Mouse (Mus musculus): ENCODE measurements at regions not wholly inside any gene's neighbourhood (a gene's known extent, or its start where the extent isn't known, plus 50 kb on each side); places are given as distances from the start of the nearest gene placed in this dataset.

GRCm38 (mm10) chr15:60534701-60535100 lies 318.9 kb downstream of the Fam84b start:
- H3K27me3 ChIP-seq: no peaks in the 10 kb centered on the region
- 87% methylated on average over 9 of the region's 9 CpGs for WGBS
- ATAC-seq (ENCODE audit: insufficient number of reproducible peaks, insufficient read depth, low FRiP score, low TSS enrichment, low read depth): no peak
- H3K4me1 ChIP-seq (replicated peaks): no peaks in the 10 kb centered on the region
- no peak overlapping the region for H3K9ac ChIP-seq (replicated peaks)
- no peak overlapping the region for H3K27ac ChIP-seq
- H3K9me3 ChIP-seq: no peaks in the 10 kb centered on the region
- H3K4me3 ChIP-seq (replicated peaks): no peak overlapping the region
- H3K36me3 ChIP-seq: no peaks in the 10 kb centered on the region
- H3K4me2 ChIP-seq: no peak overlapping the region

- Histone ChIP-seq H3K9me3 (no peaks in the 10 kb centered on the region), H3K27me3 (no peaks in the 10 kb centered on the region), H3K4me3 (replicated peaks) (no peak overlapping the region), H3K36me3 (no peaks in the 10 kb centered on the region), H3K27ac (no peak overlapping the region), H3K9ac (replicated peaks) (no peak overlapping the region), H3K4me2 (no peak overlapping the region), H3K4me1 (replicated peaks) (no peaks in the 10 kb centered on the region)
- ATAC-seq (ENCODE audit: insufficient number of reproducible peaks, insufficient read depth, low FRiP score, low TSS enrichment, low read depth): no peak
- WGBS: 89% methylated on average over 2 of the region's 2 CpGs
Observed at GRCm38 (mm10) chr15:60516810-60517209, 336.8 kb downstream of the Fam84b start.

- Histone ChIP-seq H3K4me2 (no peak overlapping the region), H3K36me3 (no peaks in the 10 kb centered on the region), H3K27ac (no peak overlapping the region), H3K4me1 (replicated peaks) (no peaks in the 10 kb centered on the region), H3K9ac (replicated peaks) (no peak overlapping the region), H3K9me3 (no peaks in the 10 kb centered on the region), H3K27me3 (no peaks in the 10 kb centered on the region), H3K4me3 (replicated peaks) (no peak overlapping the region)
- WGBS: 63% methylated on average over 4 of the region's 4 CpGs
- no peak for ATAC-seq (ENCODE audit: insufficient number of reproducible peaks, insufficient read depth, low FRiP score, low TSS enrichment, low read depth)
Observed at GRCm38 (mm10) chr15:60476755-60477310, 376.7 kb downstream of the Fam84b start.

GRCm38 (mm10) chr15:60475086-60475485 lies 378.5 kb downstream of the Fam84b start:
- Histone ChIP-seq H3K9me3 (no peaks in the 10 kb centered on the region), H3K9ac (replicated peaks) (no peak overlapping the region), H3K36me3 (no peaks in the 10 kb centered on the region), H3K4me1 (replicated peaks) (no peaks in the 10 kb centered on the region), H3K27me3 (no peaks in the 10 kb centered on the region), H3K27ac (no peak overlapping the region), H3K4me2 (no peak overlapping the region), H3K4me3 (replicated peaks) (no peak overlapping the region)
- ATAC-seq (ENCODE audit: insufficient number of reproducible peaks, insufficient read depth, low FRiP score, low TSS enrichment, low read depth): no peak
- 49% methylated on average over 3 of the region's 3 CpGs for WGBS

- Histone ChIP-seq H3K4me1 (replicated peaks) (no peaks in the 10 kb centered on the region), H3K4me2 (no peak overlapping the region), H3K4me3 (replicated peaks) (no peak overlapping the region), H3K9me3 (no peaks in the 10 kb centered on the region), H3K9ac (replicated peaks) (no peak overlapping the region), H3K27me3 (no peaks in the 10 kb centered on the region), H3K36me3 (no peaks in the 10 kb centered on the region), H3K27ac (no peak overlapping the region)
- WGBS: 69% methylated on average over 1 of the region's 1 CpGs
- ATAC-seq (ENCODE audit: insufficient number of reproducible peaks, insufficient read depth, low FRiP score, low TSS enrichment, low read depth): no peak
Observed at GRCm38 (mm10) chr15:60431916-60432315, 415.5 kb upstream of the 4933412E24Rik start.

GRCm38 (mm10) chr15:60419081-60419480 lies 402.7 kb upstream of the 4933412E24Rik start:
- WGBS: 72% methylated on average over 1 of the region's 1 CpGs

GRCm38 (mm10) chr15:60392267-60392666 lies 375.9 kb upstream of the 4933412E24Rik start:
- ATAC-seq (ENCODE audit: insufficient number of reproducible peaks, insufficient read depth, low FRiP score, low TSS enrichment, low read depth): no peak
- WGBS: 78% methylated on average over 7 of the region's 7 CpGs
- H3K4me3 ChIP-seq (replicated peaks): no peak overlapping the region

More at GRCm38 (mm10) chr15:60419081-60419480, 402.7 kb upstream of the 4933412E24Rik start:
- Histone ChIP-seq H3K27me3 (no peaks in the 10 kb centered on the region), H3K27ac (no peak overlapping the region), H3K4me1 (replicated peaks) (no peaks in the 10 kb centered on the region), H3K9ac (replicated peaks) (no peak overlapping the region), H3K36me3 (no peaks in the 10 kb centered on the region), H3K9me3 (no peaks in the 10 kb centered on the region), H3K4me2 (no peak overlapping the region), H3K4me3 (replicated peaks) (no peak overlapping the region)
- no peak for ATAC-seq (ENCODE audit: insufficient number of reproducible peaks, insufficient read depth, low FRiP score, low TSS enrichment, low read depth)

GRCm38 (mm10) chr15:60390336-60390735 lies 373.9 kb upstream of the 4933412E24Rik start:
- no peak for ATAC-seq (ENCODE audit: insufficient number of reproducible peaks, insufficient read depth, low FRiP score, low TSS enrichment, low read depth)
- 86% methylated on average over 1 of the region's 1 CpGs for WGBS
- Histone ChIP-seq H3K9ac (replicated peaks) (no peak overlapping the region), H3K27ac (no peak overlapping the region), H3K4me1 (replicated peaks) (no peaks in the 10 kb centered on the region), H3K27me3 (no peaks in the 10 kb centered on the region), H3K4me3 (replicated peaks) (no peak overlapping the region), H3K9me3 (no peaks in the 10 kb centered on the region), H3K4me2 (no peak overlapping the region), H3K36me3 (no peaks in the 10 kb centered on the region)

More at GRCm38 (mm10) chr15:60392267-60392666, 375.9 kb upstream of the 4933412E24Rik start:
- Histone ChIP-seq H3K27ac (no peak overlapping the region), H3K36me3 (no peaks in the 10 kb centered on the region), H3K9me3 (no peaks in the 10 kb centered on the region), H3K4me2 (no peak overlapping the region), H3K27me3 (no peaks in the 10 kb centered on the region), H3K9ac (replicated peaks) (no peak overlapping the region), H3K4me1 (replicated peaks) (no peaks in the 10 kb centered on the region)

- no peaks in the 10 kb centered on the region for H3K27me3 ChIP-seq
- no peaks in the 10 kb centered on the region for H3K36me3 ChIP-seq
- no peak overlapping the region for H3K9ac ChIP-seq (replicated peaks)
- no peaks in the 10 kb centered on the region for H3K9me3 ChIP-seq
- H3K4me2 ChIP-seq: no peak overlapping the region
- no peak overlapping the region for H3K4me3 ChIP-seq (replicated peaks)
- 93% methylated on average over 2 of the region's 2 CpGs for WGBS
- ATAC-seq (ENCODE audit: insufficient number of reproducible peaks, insufficient read depth, low FRiP score, low TSS enrichment, low read depth): no peak
- no peaks in the 10 kb centered on the region for H3K4me1 ChIP-seq (replicated peaks)
- H3K27ac ChIP-seq: no peak overlapping the region
Observed at GRCm38 (mm10) chr15:60387962-60388361, 371.5 kb upstream of the 4933412E24Rik start.

All from limb, embryonic 12.5 days (tissue).